Mouse (Mus musculus) CH12.LX (cell line): ENCODE results near the gene Slc16a4. TPM values are rescaled to one million over a fixed set of nuclear protein-coding genes. Genes with fewer than 3 reads are reported as not detected.
A peak's percentile ranks its signal among the peaks of the same experiment; 100 is the strongest.

ENCODE experiments used
- DNase-seq: peaks from one replicate; pipeline ENCODE4 v3.0.0-alpha.2; 2013; ENCODE audit errors: extremely low read depth
- H3K27ac ChIP-seq: 2 replicates; pipeline ENCODE4 v1.5.1; 2012; ENCODE audit warnings: low read depth, mild to moderate bottlenecking, control low read depth, moderate library complexity; ENCODE audit not compliant: insufficient read depth
- H3K27me3 ChIP-seq: replicated peaks from 2 replicates; pipeline ENCODE3; 2012; ENCODE audit warnings: inconsistent platforms
- H3K36me3 ChIP-seq, 2 experiments: replicated peaks in 1 of 2; 2 replicates each; pipeline versions ENCODE3 to v1.6.1; 2012; ENCODE audit warnings: inconsistent platforms in 1 of 2, low read length in 1 of 2, mild to moderate bottlenecking in 1 of 2, mixed read lengths in 1 of 2, moderate library complexity in 1 of 2; ENCODE audit not compliant: control insufficient read depth in 1 of 2, insufficient read depth in 1 of 2
- H3K4me1 ChIP-seq, 2 experiments: 2 replicates each; pipeline ENCODE4 v1.6.1; 2012; ENCODE audit warnings: inconsistent platforms in 1 of 2, moderate library complexity in 1 of 2; ENCODE audit not compliant: insufficient read depth in 2 of 2, control insufficient read depth in 1 of 2
- H3K4me2 ChIP-seq: 2 replicates; pipeline ENCODE4 v1.6.1; 2012; ENCODE audit warnings: low read depth, mild to moderate bottlenecking, control low read depth; ENCODE audit not compliant: poor library complexity, insufficient read depth, severe bottlenecking
- H3K4me3 ChIP-seq, 3 experiments: fragments of 150-350 bp in 1 of 3; sonication (generic) in 1 of 3; replicated peaks in 1 of 3; 2 replicates each; pipeline versions ENCODE3 to v1.5.1; 2011 to 2012; ENCODE audit warnings: low read depth in 2 of 3, low read length in 2 of 3, mild to moderate bottlenecking in 2 of 3, moderate library complexity in 2 of 3, control low read depth in 1 of 3, improper control_type of control experiment in 1 of 3, inconsistent platforms in 1 of 3, mixed read lengths in 1 of 3; ENCODE audit not compliant: poor library complexity in 1 of 3
- H3K79me2 ChIP-seq: replicated peaks from 2 replicates; pipeline ENCODE4 v1.6.1; 2012; ENCODE audit warnings: mild to moderate bottlenecking, moderate library complexity; ENCODE audit not compliant: control insufficient read depth, poor library complexity, insufficient read depth, severe bottlenecking; ENCODE audit errors: extremely low read depth
- H3K9ac ChIP-seq: 2 replicates; pipeline ENCODE4 v1.6.1; 2012; ENCODE audit warnings: low read depth, mild to moderate bottlenecking, control low read depth, moderate library complexity; ENCODE audit not compliant: insufficient read depth
- H3K9me3 ChIP-seq: replicated peaks from 2 replicates; pipeline ENCODE3; 2012; ENCODE audit warnings: low read length, inconsistent platforms, mixed read lengths
- CHD2 ChIP-seq: IDR thresholded peaks from 2 replicates; pipeline ENCODE4 v1.6.1; 2011; ENCODE audit warnings: low read length, improper control_type of control experiment
- E2F4 ChIP-seq: IDR thresholded peaks from 2 replicates; pipeline ENCODE4 v1.6.1; 2011; ENCODE audit warnings: low read depth, low read length, improper control_type of control experiment; ENCODE audit not compliant: insufficient replicate concordance
- ELF1 ChIP-seq: IDR thresholded peaks from 2 replicates; pipeline ENCODE4 v1.6.1; 2014; ENCODE audit warnings: low read depth, mild to moderate bottlenecking, inconsistent platforms, low read length, improper control_type of control experiment
- EP300 ChIP-seq: IDR thresholded peaks from 2 replicates; pipeline ENCODE4 v1.6.1; 2011; ENCODE audit warnings: low read length, improper control_type of control experiment
- GABPA ChIP-seq: IDR thresholded peaks from 2 replicates; pipeline ENCODE4 v1.6.1; 2012; ENCODE audit warnings: low read depth, low read length, improper control_type of control experiment, inconsistent platforms; ENCODE audit not compliant: insufficient replicate concordance
- HCFC1 ChIP-seq: IDR thresholded peaks from 2 replicates; pipeline ENCODE4 v1.6.1; 2012; ENCODE audit warnings: low read depth, mild to moderate bottlenecking, inconsistent platforms, low read length, improper control_type of control experiment
- IRF4 ChIP-seq: IDR thresholded peaks from 2 replicates; pipeline ENCODE4 v1.6.1; 2014; ENCODE audit warnings: low read depth, mild to moderate bottlenecking, inconsistent platforms, low read length, improper control_type of control experiment
- JUND ChIP-seq: conservative IDR thresholded peaks from 2 replicates; pipeline ENCODE4 v1.6.1; 2011; ENCODE audit warnings: low read depth, low read length, improper control_type of control experiment
- KAT2A ChIP-seq: IDR thresholded peaks from 2 replicates; pipeline ENCODE4 v1.6.1; 2012; ENCODE audit warnings: low read length, improper control_type of control experiment, inconsistent platforms; ENCODE audit not compliant: insufficient replicate concordance
- MAFK ChIP-seq: IDR thresholded peaks from 2 replicates; pipeline ENCODE4 v1.6.1; 2011; ENCODE audit warnings: low read length, improper control_type of control experiment; ENCODE audit not compliant: insufficient replicate concordance
- MAX ChIP-seq: IDR thresholded peaks from 2 replicates; pipeline ENCODE4 v1.6.1; 2011; ENCODE audit warnings: low read length, improper control_type of control experiment
- MAZ ChIP-seq: IDR thresholded peaks from 2 replicates; pipeline ENCODE4 v1.6.1; 2012; ENCODE audit warnings: low read depth, mild to moderate bottlenecking, inconsistent platforms, low read length, improper control_type of control experiment, moderate library complexity
- MEF2A ChIP-seq: IDR thresholded peaks from 2 replicates; pipeline ENCODE4 v1.6.1; 2014; ENCODE audit warnings: low read depth, mild to moderate bottlenecking, inconsistent platforms, low read length, improper control_type of control experiment, borderline replicate concordance
- MXI1 ChIP-seq: IDR thresholded peaks from 2 replicates; pipeline ENCODE4 v1.6.1; 2011; ENCODE audit warnings: mild to moderate bottlenecking, low read depth, low read length, improper control_type of control experiment
- MYC ChIP-seq: IDR thresholded peaks from 2 replicates; pipeline ENCODE4 v1.6.1; 2011; ENCODE audit warnings: low read depth, mild to moderate bottlenecking, improper control_type of control experiment, low read length
- NELFE ChIP-seq: IDR thresholded peaks from 2 replicates; pipeline ENCODE4 v1.6.1; 2011; ENCODE audit warnings: low read depth, low read length, improper control_type of control experiment
- NRF1 ChIP-seq: IDR thresholded peaks from 2 replicates; pipeline ENCODE4 v1.6.1; 2014; ENCODE audit warnings: low read depth, mild to moderate bottlenecking, inconsistent platforms, low read length, improper control_type of control experiment, moderate library complexity
- POLR2A ChIP-seq: IDR thresholded peaks from 2 replicates; pipeline ENCODE4 v1.6.1; 2011; ENCODE audit warnings: low read depth, mild to moderate bottlenecking, improper control_type of control experiment, low read length
- POLR2AphosphoS2 ChIP-seq: IDR thresholded peaks from 2 replicates; pipeline ENCODE4 v1.6.1; 2011; ENCODE audit warnings: low read depth, low read length, improper control_type of control experiment
- RCOR1 ChIP-seq: conservative IDR thresholded peaks from 2 replicates; pipeline ENCODE4 v1.6.1; 2012; ENCODE audit warnings: low read depth, mild to moderate bottlenecking, inconsistent platforms, low read length, improper control_type of control experiment
- SIN3A ChIP-seq: IDR thresholded peaks from 2 replicates; pipeline ENCODE4 v1.6.1; 2012; ENCODE audit warnings: low read length, improper control_type of control experiment, inconsistent platforms
- TBP ChIP-seq: conservative IDR thresholded peaks from 2 replicates; pipeline ENCODE4 v1.6.1; 2011; ENCODE audit warnings: low read depth, low read length, improper control_type of control experiment
- TCF12 ChIP-seq: IDR thresholded peaks from 2 replicates; pipeline ENCODE4 v1.6.1; 2014; ENCODE audit warnings: low read depth, mild to moderate bottlenecking, inconsistent platforms, low read length, improper control_type of control experiment
- UBTF ChIP-seq: IDR thresholded peaks from 2 replicates; pipeline ENCODE4 v1.6.1; 2012; ENCODE audit warnings: low read depth, mild to moderate bottlenecking, inconsistent platforms, low read length, improper control_type of control experiment, moderate library complexity
- ZMIZ1 ChIP-seq: IDR thresholded peaks from 2 replicates; pipeline ENCODE4 v1.6.1; 2012; ENCODE audit warnings: low read depth, mild to moderate bottlenecking, inconsistent platforms, low read length, improper control_type of control experiment
- ZNF384 ChIP-seq: IDR thresholded peaks from 2 replicates; pipeline ENCODE4 v1.6.1; 2012; ENCODE audit warnings: low read depth, low read length, improper control_type of control experiment, inconsistent platforms
- dilution Hi-C: fragments of 300-500 bp; cut with MboI; formaldehyde crosslinking; loops from 2 replicates; pipeline ENCODE4 v1.14.3; 2020; ENCODE audit warnings: low sequenced_read_pairs; ENCODE audit not compliant: extremely low pct_unique_long_range_greater_than_20kb, extremely low pct_ligation_motif_present
- in situ Hi-C: fragments of 300-500 bp; cut with MboI; formaldehyde crosslinking; loops from 3 replicates; pipeline ENCODE4 v1.14.3; 2019; ENCODE audit warnings: low sequenced_read_pairs, low pct_ligation_motif_present, low pct_unique_long_range_greater_than_20kb, mixed read lengths
- polyA plus RNA-seq: library from polyadenylated mRNA; unstranded; fragments of >175 nt; gene quantifications from 2 replicates; pipeline ENCODE4 v1.2.1, GENCODE M21; 2012; ENCODE audit warnings: low read depth; ENCODE audit not compliant: insufficient read length
- total RNA-seq, 2 experiments: library from RNA; depleted of rRNA; stranded (reverse); fragments of 300-350 nt in 1 of 2; fragments of >200 nt in 1 of 2; gene quantifications; 2 replicates each; pipeline ENCODE4 v1.2.3; 2012 to 2014

Gene Slc16a4
- total and polyA plus RNA-seq, 3 experiments = 0.08 to 0.60 TPM; not detected in 1

DNA sequence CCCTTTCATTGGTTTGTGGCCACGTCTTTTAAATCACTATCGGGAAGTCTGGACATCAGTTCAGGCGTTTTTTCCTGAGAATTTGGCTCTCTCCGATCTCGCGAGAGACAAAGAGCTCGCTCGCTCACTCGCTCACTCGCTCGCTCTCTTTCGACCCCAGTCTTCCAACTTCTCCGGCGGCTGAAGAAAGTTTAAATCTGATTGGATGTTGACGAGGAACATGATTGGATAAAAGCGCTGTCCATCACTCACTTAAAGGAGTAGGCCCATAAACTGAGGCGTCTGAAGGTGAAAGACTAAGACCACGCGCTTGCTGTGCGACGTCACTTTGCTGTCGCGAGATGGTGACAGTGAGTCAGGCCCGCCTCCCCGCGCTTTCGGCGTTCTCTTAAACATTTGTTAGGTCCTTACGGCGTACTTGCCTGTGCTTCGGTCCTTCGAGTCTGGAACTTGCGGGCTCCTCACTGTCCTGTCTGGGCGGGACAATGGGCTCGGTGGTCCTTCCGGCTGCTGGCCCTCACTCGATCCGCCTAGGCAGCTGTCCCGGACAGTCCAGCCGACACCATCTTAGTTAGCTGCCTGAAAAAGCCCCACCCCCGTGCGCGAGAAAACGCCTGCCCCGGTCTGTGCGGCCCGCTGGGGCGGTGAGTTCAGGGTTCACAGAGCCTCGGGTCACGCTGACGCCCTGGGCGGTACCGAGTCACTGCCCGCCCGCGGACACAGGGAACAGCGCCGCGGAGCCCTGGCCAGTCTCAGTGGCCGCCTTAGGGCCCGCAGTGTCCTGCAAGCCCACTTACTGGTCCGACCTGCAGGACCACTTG lies 42.6 kb downstream of the Slc16a4 start, which contains the start of gene Rbm15:
Rbm15 (minus strand) TSS at position 293 of the 821 bp plus-strand sequence.
- peak; percentile 99 for DNase-seq
- H3K9me3 ChIP-seq = no peaks in the 10 kb centered on the region
- TF ChIP-seq CHD2 = peak; percentile 99
- TF ChIP-seq POLR2A = peak; percentile 89
- peak; percentile 93 for TF ChIP-seq MYC
- 0 out of 2 replicates have a peak, but pooled peaks have one; percentile 5 for TF ChIP-seq JUND
- TF ChIP-seq MEF2A = peak; percentile 45; the same call in 1 of the 2 replicates
- TF ChIP-seq MAFK = no peak
- peak; percentile 82 for TF ChIP-seq ELF1
- peak; percentile 74 for TF ChIP-seq TCF12
- TF ChIP-seq TBP = peak; percentile 83
- TF ChIP-seq HCFC1 = peak; percentile 76
- no peak for TF ChIP-seq GABPA
- TF ChIP-seq NRF1 = peak; percentile 66
- peak; percentile 61 for TF ChIP-seq MXI1
- peak; percentile 87; the same call in 1 of the 2 replicates for TF ChIP-seq POLR2AphosphoS2
- peak; percentile 63; the same call in 1 of the 2 replicates for TF ChIP-seq MAX
- peak; percentile 91 for TF ChIP-seq NELFE
- no peak for TF ChIP-seq IRF4
- TF ChIP-seq E2F4 = 0 out of 2 replicates have a peak, but pooled peaks have one; percentile 26
- peak; percentile 53 for TF ChIP-seq SIN3A
- TF ChIP-seq RCOR1 = no peak
- TF ChIP-seq ZNF384 = no peak; the same call in 1 of the 2 replicates
- TF ChIP-seq MAZ = peak; percentile 21
- no peak for TF ChIP-seq EP300
- TF ChIP-seq UBTF = peak; percentile 89
- peak; percentile 52; the same call in 1 of the 2 replicates for TF ChIP-seq ZMIZ1
- peak; percentile 28; the same call in 1 of the 2 replicates for TF ChIP-seq KAT2A
- in situ Hi-C loops = no loop called here
- peak within 1 kb of the TSS; percentile 97 for H3K9ac ChIP-seq
- peaks cover 0 to 31% of the 10 kb centered on the region in 2 experiments; a peak in 2 of 4 replicates for H3K4me1 ChIP-seq
- peak within 1 kb of the TSS; percentile 86 for H3K27ac ChIP-seq
- no peaks in the 10 kb centered on the region for H3K27me3 ChIP-seq
- H3K4me2 ChIP-seq = peak within 1 kb of the TSS; percentile 82
- dilution Hi-C loops = no loop called here
- peaks cover 36% of the 10 kb centered on the region for H3K79me2 ChIP-seq
- H3K4me3 ChIP-seq = peak within 1 kb of the TSS; percentile 82 to 94 (median 92)
- H3K36me3 ChIP-seq = peaks cover 16 to 24% of the 10 kb centered on the region in 2 experiments
